Mouse (Mus musculus) liver, embryonic 14.5 days (tissue): ENCODE measurements around the gene Gsn. TPM values are rescaled to one million over a fixed set of nuclear protein-coding genes. Genes with fewer than 3 reads are reported as not detected.

Experiments
- ATAC-seq: fragments of 200-750 bp; cut with Nextera tagmentation; 2 replicates; pipeline ENCODE4 v1.8.0; 2017; ENCODE audit warnings: moderate number of reproducible peaks, mild to moderate bottlenecking, moderate library complexity; ENCODE audit not compliant: insufficient read depth
- DNase-seq, 3 experiments: peaks; one replicate each; pipeline ENCODE4 v3.0.0-alpha.2; 2012 to 2013; ENCODE audit warnings: low read depth in 3 of 3, low spot score in 3 of 3
- H3K27ac ChIP-seq: fragments of 300-500 bp; sonication (generic); 2 replicates; pipeline ENCODE4 v1.5.1; 2014; ENCODE audit warnings: moderate library complexity, mild to moderate bottlenecking, control low read depth, inconsistent platforms
- H3K27me3 ChIP-seq: fragments of 300-500 bp; sonication (generic); 2 replicates; pipeline ENCODE4 v1.6.1; 2014; ENCODE audit warnings: mild to moderate bottlenecking, low read length, moderate library complexity; ENCODE audit not compliant: control insufficient read depth, insufficient read depth
- H3K36me3 ChIP-seq: fragments of 300-500 bp; sonication (generic); replicated peaks from 2 replicates; pipeline ENCODE4 v1.6.1; 2014; ENCODE audit warnings: low read depth; ENCODE audit not compliant: control insufficient read depth, insufficient read depth
- H3K4me1 ChIP-seq, 2 experiments: fragments of 200-500 bp in 1 of 2; fragments of 300-500 bp in 1 of 2; sonication (generic) in 1 of 2; replicated peaks; 2 replicates each; pipeline ENCODE4 v1.6.1; 2012 to 2014; ENCODE audit warnings: antibody characterized with exemption in 1 of 2, inconsistent platforms in 1 of 2, low read length in 1 of 2; ENCODE audit not compliant: control insufficient read depth in 2 of 2, insufficient read depth in 2 of 2
- H3K4me2 ChIP-seq: fragments of 300-500 bp; sonication (generic); 2 replicates; pipeline ENCODE4 v1.6.1; 2014; ENCODE audit warnings: low read depth, mild to moderate bottlenecking, control low read depth, moderate library complexity
- H3K4me3 ChIP-seq, 2 experiments: fragments of 200-500 bp in 1 of 2; fragments of 300-500 bp in 1 of 2; sonication (generic) in 1 of 2; 2 replicates each; pipeline ENCODE4 v1.5.1; 2012 to 2014; ENCODE audit warnings: low read depth in 2 of 2, low read length in 2 of 2, mild to moderate bottlenecking in 2 of 2, control low read depth in 1 of 2, inconsistent platforms in 1 of 2, moderate library complexity in 1 of 2; ENCODE audit not compliant: insufficient read depth in 1 of 2
- H3K9ac ChIP-seq: fragments of 300-500 bp; sonication (generic); replicated peaks from 2 replicates; pipeline ENCODE4 v1.6.1; 2014; ENCODE audit warnings: mild to moderate bottlenecking, control low read depth, moderate library complexity
- H3K9me3 ChIP-seq: fragments of 300-500 bp; sonication (generic); 2 replicates; pipeline ENCODE4 v1.6.1; 2016; ENCODE audit warnings: low read length, mixed read lengths; ENCODE audit not compliant: control insufficient read depth
- CTCF ChIP-seq: IDR thresholded peaks from 2 replicates; pipeline ENCODE4 v1.5.1; 2016; ENCODE audit warnings: antibody characterized with exemption, low read depth, control low read depth
- EP300 ChIP-seq: IDR thresholded peaks from 2 replicates; pipeline ENCODE4 v1.6.1; 2016; ENCODE audit warnings: antibody characterized with exemption, low read depth
- WGBS: fragments of 180-500 bp; shearing (Covaris S2); extraction: QIAGEN DNeasy Blood & Tissue Kit; methylation state at CpG from one replicate; pipeline ENCODE4 v1.1.7; 2014; ENCODE audit not compliant: insufficient replicate concordance; 5-methylcytosine and 5-hydroxymethylcytosine counted together
- polyA plus RNA-seq, 2 experiments: library from polyadenylated mRNA; depleted of rRNA in 1 of 2; stranded (reverse) in 1 of 2; unstranded in 1 of 2; fragments of >200 nt; fragmentation: Nextera tagmentation in 1 of 2; extraction: Ambion mirVana in 1 of 2; gene quantifications; 2 replicates each; pipeline versions ENCODE4 v1.2.1 to v1.2.3; 2012 to 2014

The Gsn gene
- polyA plus RNA-seq, 2 experiments, result 81.0 to 83.0 TPM

- no peak for ATAC-seq
- no peaks in the 10 kb centered on the region for H3K9me3 ChIP-seq
- no peak overlapping the region for H3K9ac ChIP-seq
- H3K36me3 ChIP-seq, result no peaks in the 10 kb centered on the region
- no peak overlapping the region for H3K4me2 ChIP-seq
- H3K27ac ChIP-seq, result no peak overlapping the region
- TF ChIP-seq EP300 (no peak), CTCF (peak; percentile 85)
- DNase-seq, result peak; percentile 31 to 37 (median 34)
- WGBS, result 11% methylated on average over 3 of the region's 3 CpGs
- H3K4me3 ChIP-seq, result no peak overlapping the region
- H3K4me1 ChIP-seq, result no peaks in the 10 kb centered on the region
- H3K27me3 ChIP-seq, result no peaks in the 10 kb centered on the region
These were observed 35.7 kb downstream of the Gsn start for GRCm38 (mm10) chr2:35291856-35292255.

- ATAC-seq (no peak), DNase-seq (no peak)
- H3K9me3 ChIP-seq, result no peaks in the 10 kb centered on the region
- H3K9ac ChIP-seq, result no peak overlapping the region
- TF ChIP-seq EP300 (no peak), CTCF (no peak)
- H3K27ac ChIP-seq, result no peak overlapping the region
- no peak overlapping the region for H3K4me3 ChIP-seq
- no peak overlapping the region for H3K4me2 ChIP-seq
- H3K27me3 ChIP-seq, result no peaks in the 10 kb centered on the region
- 26% methylated on average over 3 of the region's 3 CpGs for WGBS
- H3K4me1 ChIP-seq, result no peaks in the 10 kb centered on the region
- H3K36me3 ChIP-seq, result no peaks in the 10 kb centered on the region
These were observed 36.5 kb downstream of the Gsn start for GRCm38 (mm10) chr2:35292700-35293099.

- Histone ChIP-seq H3K4me1 (no peaks in the 10 kb centered on the region), H3K4me3 (no peak overlapping the region), H3K4me2 (no peak overlapping the region), H3K36me3 (no peaks in the 10 kb centered on the region), H3K9ac (no peak overlapping the region), H3K27me3 (no peaks in the 10 kb centered on the region), H3K27ac (no peak overlapping the region), H3K9me3 (no peaks in the 10 kb centered on the region)
- no peak for TF ChIP-seq CTCF
- TF ChIP-seq EP300, result no peak
- 79% methylated on average over 8 of the region's 8 CpGs for WGBS
- ATAC-seq, result no peak
- DNase-seq, result no peak
These were observed 37.1 kb downstream of the Gsn start for GRCm38 (mm10) chr2:35293291-35293690.

- no peak for TF ChIP-seq EP300
- peak; percentile 100 for TF ChIP-seq CTCF
- ATAC-seq, result peak; percentile 63; the same call in 1 of the 2 replicates
These were observed 41.6 kb downstream of the Gsn start for GRCm38 (mm10) chr2:35297703-35298332.

DNA sequence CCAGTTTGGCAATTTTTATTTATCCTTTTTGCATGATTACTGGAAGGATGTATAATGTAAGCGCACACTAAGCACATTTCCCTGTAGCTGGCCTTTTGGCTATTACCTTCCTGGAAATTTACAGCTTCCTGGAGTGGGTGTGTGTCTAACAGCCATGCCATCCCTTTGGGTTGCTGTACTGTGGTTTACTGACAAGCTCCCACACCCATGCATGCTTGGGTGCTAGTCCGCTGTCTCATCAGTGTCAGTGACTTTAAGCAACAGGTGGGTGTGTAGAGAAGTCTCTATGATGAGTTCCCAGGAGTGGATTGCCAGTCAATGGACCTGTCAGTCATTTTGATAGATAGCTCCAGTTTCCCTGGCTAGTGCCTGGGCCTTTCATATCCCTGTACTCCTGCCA lies 43.3 kb downstream of the Gsn start:
- no peak overlapping the region for H3K4me2 ChIP-seq
- DNase-seq (no peak), ATAC-seq (0 out of 2 replicates have a peak, but pooled peaks have one; percentile 22)
- H3K27ac ChIP-seq, result no peak overlapping the region
- 41% methylated on average over 2 of the region's 2 CpGs for WGBS
- H3K4me1 ChIP-seq, result peaks cover 5 to 10% of the 10 kb centered on the region in 2 experiments; a peak in 3 of 4 replicates
- H3K4me3 ChIP-seq, result no peak overlapping the region
- TF ChIP-seq EP300 (no peak), CTCF (no peak)
- H3K36me3 ChIP-seq, result no peaks in the 10 kb centered on the region
- 0 out of 2 replicates have a peak overlapping the region, but pooled peaks have one; percentile 5 for H3K9ac ChIP-seq
- no peaks in the 10 kb centered on the region for H3K27me3 ChIP-seq
- H3K9me3 ChIP-seq, result no peaks in the 10 kb centered on the region

More at GRCm38 (mm10) chr2:35297703-35298332, 41.6 kb downstream of the Gsn start:
- Histone ChIP-seq H3K36me3 (no peaks in the 10 kb centered on the region), H3K4me1 (peaks cover 5 to 10% of the 10 kb centered on the region in 2 experiments; a peak in 3 of 4 replicates), H3K4me3 (no peak overlapping the region), H3K9ac (no peak overlapping the region), H3K27ac (no peak overlapping the region), H3K4me2 (no peak overlapping the region), H3K9me3 (no peaks in the 10 kb centered on the region), H3K27me3 (no peaks in the 10 kb centered on the region)
- WGBS, result 22% methylated on average over 15 of the region's 15 CpGs
- peak; percentile 59 to 67 (median 62) for DNase-seq
